Mouse (Mus musculus) MEL (cell line): ENCODE results near the gene Tmem190.

ENCODE experiments used
- CTCF ChIP-seq, 3 experiments: IDR thresholded peaks in 2 of 3; conservative IDR thresholded peaks in 1 of 3; 2 replicates each; pipeline ENCODE4 v1.5.1; 2011 to 2012; ENCODE audit warnings: low read length in 3 of 3, low read depth in 2 of 3, mild to moderate bottlenecking in 2 of 3, improper control_type of control experiment in 1 of 3, inconsistent platforms in 1 of 3, mixed read lengths in 1 of 3, moderate library complexity in 1 of 3; ENCODE audit not compliant: control insufficient read depth in 1 of 3, insufficient read depth in 1 of 3, poor library complexity in 1 of 3, severe bottlenecking in 1 of 3
- GABPA ChIP-seq: IDR thresholded peaks from 2 replicates; pipeline ENCODE4 v1.6.1; 2012; ENCODE audit warnings: low read depth, mild to moderate bottlenecking, inconsistent platforms, low read length, improper control_type of control experiment, moderate library complexity
- MAX ChIP-seq: IDR thresholded peaks from 2 replicates; pipeline ENCODE4 v1.6.1; 2011; ENCODE audit warnings: low read length, improper control_type of control experiment
- MAZ ChIP-seq: IDR thresholded peaks from 2 replicates; pipeline ENCODE4 v1.6.1; 2012; ENCODE audit warnings: low read depth, mild to moderate bottlenecking, inconsistent platforms, low read length, improper control_type of control experiment
- POLR2A ChIP-seq, 2 experiments: IDR thresholded peaks; 2 replicates each; pipeline ENCODE4 v1.6.1; 2011 to 2012; ENCODE audit warnings: low read length in 2 of 2, mild to moderate bottlenecking in 2 of 2, control low read depth in 1 of 2, improper control_type of control experiment in 1 of 2, low read depth in 1 of 2, moderate library complexity in 1 of 2; ENCODE audit not compliant: control insufficient read depth in 1 of 2, insufficient read depth in 1 of 2, poor library complexity in 1 of 2
- RAD21 ChIP-seq: IDR thresholded peaks from 2 replicates; pipeline ENCODE4 v1.6.1; 2011; ENCODE audit warnings: mild to moderate bottlenecking, low read depth, low read length, improper control_type of control experiment
- RCOR1 ChIP-seq: IDR thresholded peaks from 2 replicates; pipeline ENCODE4 v1.6.1; 2012; ENCODE audit warnings: low read depth, mild to moderate bottlenecking, inconsistent platforms, low read length, improper control_type of control experiment
- SMC3 ChIP-seq: IDR thresholded peaks from 2 replicates; pipeline ENCODE4 v1.6.1; 2011; ENCODE audit warnings: low read depth, low read length, improper control_type of control experiment
- ZC3H11A ChIP-seq: IDR thresholded peaks from 2 replicates; pipeline ENCODE4 v1.6.1; 2012; ENCODE audit warnings: low read depth, mild to moderate bottlenecking, inconsistent platforms, low read length, improper control_type of control experiment
- ZKSCAN1 ChIP-seq: IDR thresholded peaks from 2 replicates; pipeline ENCODE4 v1.6.1; 2012; ENCODE audit warnings: low read depth, mild to moderate bottlenecking, inconsistent platforms, low read length, improper control_type of control experiment, moderate library complexity

DNA sequence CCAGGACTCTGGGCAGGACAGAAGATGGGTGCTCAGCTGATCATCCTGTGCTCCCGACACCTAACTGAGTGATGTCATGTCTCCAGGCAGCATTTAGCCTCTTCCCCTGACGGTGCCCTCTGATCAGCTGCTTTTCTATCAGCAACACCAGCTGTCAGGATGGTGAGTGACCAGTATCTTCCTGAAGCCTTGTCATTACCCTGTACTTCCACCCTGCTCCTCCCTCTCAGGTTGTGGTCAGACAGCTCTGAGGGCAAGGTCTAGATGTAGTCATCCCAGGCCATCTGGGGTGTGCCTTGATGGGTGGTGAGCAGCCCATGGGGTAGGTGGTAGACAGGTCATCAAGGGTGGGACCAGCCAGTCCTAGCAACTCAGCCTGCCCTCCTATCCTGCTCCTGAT is 33.6 kb upstream of the Tmem190 start:
- TF ChIP-seq ZC3H11A = no peak
- TF ChIP-seq CTCF (IDR thresholded peaks at IDR 0.05 in 2 of 3, conservative IDR thresholded peaks at IDR 0.05 in 1 of 3; ENCODE audit: control insufficient read depth in 1 of 3, insufficient read depth in 1 of 3, low read depth in 2 of 3, low read length in 3 of 3, poor library complexity in 1 of 3, severe bottlenecking in 1 of 3) = no peak
- no peak for TF ChIP-seq RCOR1
- TF ChIP-seq SMC3 = no peak
- TF ChIP-seq RAD21 = no peak
- no peak for TF ChIP-seq ZKSCAN1
- TF ChIP-seq GABPA = no peak
- no peak for TF ChIP-seq MAZ
- no peak for TF ChIP-seq MAX
- TF ChIP-seq POLR2A (IDR thresholded peaks at IDR 0.05; ENCODE audit: control insufficient read depth in 1 of 2, insufficient read depth in 1 of 2, low read depth in 1 of 2, low read length in 2 of 2, poor library complexity in 1 of 2) = no peak
